Mouse (Mus musculus) heart, embryonic 11.5 days (tissue): ENCODE results near the gene Immp2l. TPM values are rescaled to one million over a fixed set of nuclear protein-coding genes. Genes with fewer than 3 reads are reported as not detected.

Experiments used
- ATAC-seq: fragments of 200-750 bp; cut with Nextera tagmentation; replicated peaks from 2 replicates; pipeline ENCODE4 v1.8.0; 2017; ENCODE audit warnings: moderate library complexity; ENCODE audit not compliant: insufficient number of reproducible peaks, low FRiP score, low TSS enrichment
- H3K27ac ChIP-seq: fragments of 300-500 bp; sonication (generic); 2 replicates; pipeline ENCODE4 v1.5.1; 2014; ENCODE audit warnings: mild to moderate bottlenecking, low read depth, low read length
- H3K27me3 ChIP-seq: fragments of 300-500 bp; sonication (generic); 2 replicates; pipeline ENCODE4 v1.6.1; 2014; ENCODE audit warnings: mild to moderate bottlenecking, low read length, mixed read lengths; ENCODE audit not compliant: control insufficient read depth, insufficient read depth
- H3K36me3 ChIP-seq: fragments of 300-500 bp; sonication (generic); 2 replicates; pipeline ENCODE4 v1.6.1; 2014; ENCODE audit warnings: mild to moderate bottlenecking, low read length, moderate library complexity, mixed read lengths; ENCODE audit not compliant: control insufficient read depth, insufficient read depth
- H3K4me1 ChIP-seq: fragments of 300-500 bp; sonication (generic); 2 replicates; pipeline ENCODE4 v1.6.1; 2014; ENCODE audit warnings: low read length; ENCODE audit not compliant: control insufficient read depth, insufficient read depth
- H3K4me2 ChIP-seq: fragments of 300-500 bp; sonication (generic); 2 replicates; pipeline ENCODE4 v1.6.1; 2014; ENCODE audit warnings: mild to moderate bottlenecking, moderate library complexity
- H3K4me3 ChIP-seq: fragments of 300-500 bp; sonication (generic); 2 replicates; pipeline ENCODE4 v1.5.1; 2014; ENCODE audit warnings: low read depth, low read length
- H3K9ac ChIP-seq: fragments of 300-500 bp; sonication (generic); 2 replicates; pipeline ENCODE4 v1.6.1; 2014; ENCODE audit warnings: mild to moderate bottlenecking, low read depth, low read length, moderate library complexity
- H3K9me3 ChIP-seq: fragments of 300-500 bp; sonication (generic); replicated peaks from 2 replicates; pipeline ENCODE4 v1.6.1; 2016; ENCODE audit warnings: low read length; ENCODE audit not compliant: control insufficient read depth
- WGBS: fragments of 180-500 bp; shearing (Covaris S2); extraction: QIAGEN DNeasy Blood & Tissue Kit; methylation state at CpG from one replicate; pipeline ENCODE4 v1.1.7; 2014; ENCODE audit not compliant: insufficient replicate concordance; 5-methylcytosine and 5-hydroxymethylcytosine counted together
- polyA plus RNA-seq: library from polyadenylated mRNA; unstranded; fragments of >200 nt; fragmentation: Nextera tagmentation; extraction: Ambion mirVana; gene quantifications from 2 replicates; pipeline ENCODE4 v1.2.1, GENCODE M21; 2014

The Immp2l gene
- polyA plus RNA-seq, 1 experiment from 2014 or later, result 8.2 TPM

DNA sequence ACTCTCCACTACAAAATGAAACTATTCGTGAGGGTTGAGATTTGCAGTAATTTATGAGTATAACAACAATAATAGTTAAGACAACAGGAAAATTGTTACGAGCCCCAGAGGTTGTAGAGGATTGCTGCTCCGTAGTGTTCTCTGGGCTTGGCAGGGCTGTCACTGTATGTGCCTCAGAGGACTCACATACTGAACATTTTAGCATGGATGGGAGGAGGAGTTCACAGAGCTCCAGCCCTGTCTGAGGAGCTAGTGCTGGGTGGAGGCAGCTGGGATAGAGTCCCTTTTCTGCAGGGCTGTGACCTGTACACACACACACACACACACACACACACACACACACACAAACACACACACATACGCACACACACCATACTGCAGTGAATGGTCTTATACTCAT lies 504.5 kb downstream of the Immp2l start:
- Histone ChIP-seq H3K9me3 (no peaks in the 10 kb centered on the region), H3K4me1 (no peaks in the 10 kb centered on the region), H3K9ac (no peak overlapping the region), H3K27me3 (no peaks in the 10 kb centered on the region), H3K4me3 (no peak overlapping the region), H3K27ac (no peak overlapping the region), H3K4me2 (no peak overlapping the region), H3K36me3 (no peaks in the 10 kb centered on the region)
- ATAC-seq, result no peak
- WGBS, result 83% methylated on average over 4 of the region's 4 CpGs

DNA sequence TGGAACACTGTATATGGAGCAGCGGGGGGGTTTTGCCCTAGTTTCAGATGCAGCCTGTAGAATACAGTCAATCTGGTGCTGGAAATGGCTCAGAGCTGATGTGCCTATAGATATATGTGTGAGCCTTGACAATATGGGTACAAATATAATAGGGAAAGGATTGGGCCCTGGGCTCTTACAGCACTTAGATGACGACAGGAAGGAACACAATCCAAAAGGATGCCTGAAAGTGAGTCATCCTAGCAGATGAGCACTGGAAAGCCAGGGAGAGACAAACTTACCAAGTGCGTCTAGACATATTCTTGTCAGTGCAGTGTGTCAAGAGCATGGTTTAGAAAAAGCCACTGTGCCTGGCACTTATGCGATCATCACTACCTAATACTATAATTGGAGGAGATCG lies 516.1 kb downstream of the Immp2l start:
- no peaks in the 10 kb centered on the region for H3K4me1 ChIP-seq
- ATAC-seq, result no peak
- H3K27me3 ChIP-seq, result no peaks in the 10 kb centered on the region
- H3K36me3 ChIP-seq, result no peaks in the 10 kb centered on the region
- H3K27ac ChIP-seq, result no peak overlapping the region
- H3K4me2 ChIP-seq, result no peak overlapping the region
- no peak overlapping the region for H3K9ac ChIP-seq
- no peaks in the 10 kb centered on the region for H3K9me3 ChIP-seq
- WGBS, result 80% methylated on average over 5 of the region's 5 CpGs
- no peak overlapping the region for H3K4me3 ChIP-seq

DNA sequence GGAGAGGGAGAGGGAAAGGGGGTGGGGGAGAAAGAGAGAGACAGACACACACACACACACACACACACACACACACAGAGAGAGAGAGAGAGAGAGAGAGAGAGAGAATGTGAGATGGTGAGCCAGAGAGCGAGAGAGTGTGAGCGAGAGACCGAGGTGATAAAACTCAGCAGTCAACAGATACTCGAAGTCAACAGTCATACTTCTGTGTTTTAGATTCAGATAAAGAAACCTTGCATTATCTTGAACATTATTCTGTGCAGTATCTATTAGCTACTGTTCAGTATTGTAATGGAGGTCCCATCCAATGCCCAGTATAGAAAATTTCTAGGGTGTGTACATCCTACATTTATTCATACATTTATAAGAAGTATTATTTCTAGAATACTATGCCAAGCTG lies 527.7 kb downstream of the Immp2l start:
- WGBS, result 50% methylated on average over 4 of the region's 4 CpGs
- H3K27me3 ChIP-seq, result no peaks in the 10 kb centered on the region
- peaks cover 2% of the 10 kb centered on the region; the same call in 1 of the 2 replicates for H3K4me1 ChIP-seq
- no peak overlapping the region for H3K27ac ChIP-seq
- no peaks in the 10 kb centered on the region for H3K9me3 ChIP-seq
- no peak overlapping the region for H3K4me3 ChIP-seq
- H3K4me2 ChIP-seq, result no peak overlapping the region
- no peaks in the 10 kb centered on the region for H3K36me3 ChIP-seq
- no peak overlapping the region for H3K9ac ChIP-seq
- no peak for ATAC-seq

DNA sequence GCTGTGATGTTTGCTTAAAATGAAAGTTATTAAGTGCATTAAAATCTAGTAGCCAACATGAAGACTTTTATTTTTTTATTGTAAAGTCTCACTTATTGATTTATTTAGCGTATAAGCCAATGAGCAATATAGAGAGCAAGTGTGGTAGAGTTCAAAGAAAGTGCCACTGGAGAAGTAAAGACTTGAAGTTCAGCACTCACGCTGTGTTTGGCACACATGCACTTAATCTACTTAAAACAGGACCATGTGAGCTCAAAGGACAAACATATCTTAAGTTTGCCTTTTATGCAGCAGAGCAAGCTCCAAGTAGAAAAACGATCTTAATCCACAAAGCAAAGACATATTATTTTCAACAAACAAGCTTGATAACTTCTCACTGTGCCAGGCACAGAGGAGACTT lies 533.9 kb downstream of the Immp2l start:
- Histone ChIP-seq H3K36me3 (no peaks in the 10 kb centered on the region), H3K4me3 (no peak overlapping the region), H3K27me3 (no peaks in the 10 kb centered on the region), H3K4me2 (no peak overlapping the region), H3K4me1 (peaks cover 5% of the 10 kb centered on the region; the same call in 1 of the 2 replicates), H3K9me3 (no peaks in the 10 kb centered on the region), H3K27ac (no peak overlapping the region), H3K9ac (no peak overlapping the region)
- no peak for ATAC-seq
- WGBS, result 60% methylated on average over 3 of the region's 3 CpGs

DNA sequence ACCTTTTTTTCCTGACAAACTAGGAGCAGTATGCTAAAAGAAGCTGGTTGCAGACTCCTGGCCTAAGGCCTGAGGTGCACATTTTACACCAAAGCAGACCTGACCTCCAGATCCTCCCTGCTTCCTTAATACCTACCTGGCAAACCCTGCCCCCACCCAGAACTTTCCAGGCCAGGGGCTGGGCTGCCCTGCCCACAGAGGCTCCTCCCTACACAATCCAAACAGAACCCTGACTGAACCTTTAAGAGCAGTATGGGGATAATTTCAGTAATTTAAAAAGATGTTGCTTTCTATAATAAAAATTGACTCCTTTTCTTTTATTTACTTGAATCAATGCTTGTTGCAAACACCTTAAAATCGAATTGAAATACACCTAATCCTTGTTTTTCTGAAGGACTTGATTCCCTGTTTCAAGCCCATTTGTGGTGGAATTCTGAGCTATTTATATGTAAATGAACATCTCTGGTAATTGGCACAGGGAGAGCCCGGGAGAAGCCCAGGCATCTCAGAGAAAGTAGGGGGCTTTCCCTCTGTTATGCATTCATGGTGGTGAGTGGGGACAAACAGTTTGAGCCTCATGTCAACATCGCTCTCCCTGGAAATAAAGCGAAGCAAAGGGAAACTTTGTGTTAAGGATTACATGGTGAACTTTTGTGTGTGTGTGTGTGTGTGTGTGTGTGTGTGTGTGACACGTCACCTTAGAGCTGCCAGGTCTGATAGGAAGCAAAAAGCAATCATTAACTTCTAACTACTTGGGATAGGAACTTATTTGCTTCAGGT lies 535.3 kb downstream of the Immp2l start:
- Histone ChIP-seq H3K4me3 (no peak overlapping the region), H3K4me1 (peaks cover 5% of the 10 kb centered on the region; the same call in 1 of the 2 replicates), H3K27me3 (no peaks in the 10 kb centered on the region), H3K9ac (no peak overlapping the region), H3K4me2 (no peak overlapping the region), H3K36me3 (no peaks in the 10 kb centered on the region), H3K27ac (no peak overlapping the region), H3K9me3 (no peaks in the 10 kb centered on the region)
- 45% methylated on average over 5 of the region's 5 CpGs for WGBS
- ATAC-seq, result no peak

DNA sequence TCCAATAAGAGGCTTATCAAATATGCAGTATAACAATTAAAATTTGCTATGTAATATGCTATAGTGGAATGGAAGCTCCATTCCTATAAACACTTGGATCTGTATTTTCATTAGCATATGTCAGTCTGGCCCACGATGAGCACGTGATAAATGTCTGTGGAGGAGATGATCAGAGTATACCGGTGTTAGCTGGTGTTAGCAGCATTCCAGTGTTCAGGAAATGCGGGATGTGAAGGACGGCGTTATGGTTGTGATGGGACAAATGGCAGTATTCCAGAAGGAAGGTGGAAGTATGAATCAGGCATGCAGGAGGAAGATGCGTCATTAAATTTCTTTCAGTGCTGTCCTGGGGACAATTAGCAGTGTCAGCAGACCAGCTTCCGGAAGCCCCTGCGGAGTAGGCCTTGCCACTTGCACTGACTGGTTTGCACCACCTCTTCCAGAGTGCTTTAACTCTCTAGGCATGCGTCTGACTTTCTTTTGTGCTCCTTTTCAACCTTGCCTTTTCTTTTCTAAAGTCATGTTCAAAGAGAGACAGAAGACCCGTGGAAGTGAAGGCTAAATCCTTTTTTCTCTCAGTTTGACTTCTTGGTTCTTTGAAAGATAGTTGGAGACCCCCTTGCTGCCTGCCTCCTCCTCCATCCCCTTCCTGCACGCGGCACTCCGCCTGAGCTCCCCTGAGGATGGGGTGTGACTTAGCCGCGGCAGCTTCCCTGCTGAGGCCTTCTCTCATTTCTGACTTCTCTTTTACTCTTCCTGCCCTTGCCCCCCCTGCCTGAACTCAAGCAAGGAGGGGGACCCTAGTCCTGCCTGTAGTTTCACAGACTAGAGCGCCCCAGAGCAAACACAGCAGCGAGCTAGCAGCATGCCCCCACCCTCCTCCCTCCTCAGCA lies 541.9 kb downstream of the Immp2l start:
- Histone ChIP-seq H3K4me1 (no peaks in the 10 kb centered on the region), H3K27me3 (no peaks in the 10 kb centered on the region), H3K4me2 (peak overlapping the region; percentile 52), H3K36me3 (no peaks in the 10 kb centered on the region), H3K4me3 (no peak overlapping the region), H3K9me3 (no peaks in the 10 kb centered on the region), H3K9ac (peak overlapping the region; percentile 62; the same call in 1 of the 2 replicates), H3K27ac (0 out of 2 replicates have a peak overlapping the region, but pooled peaks have one; percentile 15)
- WGBS, result 15% methylated on average over 18 of the region's 18 CpGs
- peak; percentile 59; the same call in 1 of the 2 replicates for ATAC-seq

DNA sequence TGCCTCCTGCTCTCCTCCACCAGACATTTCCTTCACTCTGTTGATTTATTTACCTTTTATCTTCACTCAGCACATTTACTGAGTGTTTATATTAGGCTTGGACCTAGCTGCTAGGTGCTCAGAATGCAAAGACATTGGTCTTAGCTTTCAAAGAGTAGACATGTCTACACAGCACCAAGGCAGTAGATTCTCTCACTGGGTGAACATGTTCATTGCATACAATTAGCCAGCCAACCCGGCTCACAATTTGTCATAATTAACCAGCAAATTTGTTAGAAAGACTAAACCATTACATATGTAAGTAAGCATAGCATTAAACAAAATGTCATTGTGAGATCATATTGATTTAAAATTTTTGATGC lies 542.5 kb downstream of the Immp2l start:
- H3K4me2 ChIP-seq, result peak overlapping the region; percentile 52
- no peaks in the 10 kb centered on the region for H3K4me1 ChIP-seq
- WGBS, result 33% methylated on average over 1 of the region's 1 CpGs
- no peaks in the 10 kb centered on the region for H3K27me3 ChIP-seq
- peak overlapping the region; percentile 62; the same call in 1 of the 2 replicates for H3K9ac ChIP-seq
- no peak overlapping the region for H3K4me3 ChIP-seq
- H3K36me3 ChIP-seq, result no peaks in the 10 kb centered on the region
- peak; percentile 49; the same call in 1 of the 2 replicates for ATAC-seq
- H3K27ac ChIP-seq, result 0 out of 2 replicates have a peak overlapping the region, but pooled peaks have one; percentile 15
- no peaks in the 10 kb centered on the region for H3K9me3 ChIP-seq

DNA sequence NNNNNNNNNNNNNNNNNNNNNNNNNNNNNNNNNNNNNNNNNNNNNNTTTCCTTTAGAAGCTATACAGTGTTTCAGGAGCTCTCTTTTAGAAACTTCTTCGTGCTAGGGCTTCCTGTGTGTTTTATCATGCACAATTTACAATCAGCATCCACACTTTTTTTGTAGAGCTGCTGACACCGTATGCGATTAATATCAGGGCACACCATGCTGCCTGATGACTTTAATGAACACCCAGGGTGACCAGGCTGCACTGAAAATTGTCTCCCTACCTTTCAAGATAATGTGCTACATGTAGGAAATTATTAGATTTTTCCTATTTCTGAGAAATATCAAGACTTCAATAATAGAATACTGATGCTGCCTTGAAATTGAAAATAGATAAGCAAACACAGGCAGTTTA lies 549.9 kb downstream of the Immp2l start:
- no peak overlapping the region for H3K27ac ChIP-seq
- H3K27me3 ChIP-seq, result no peaks in the 10 kb centered on the region
- WGBS, result 52% methylated on average over 3 of the region's 3 CpGs
- H3K9ac ChIP-seq, result no peak overlapping the region
- no peak for ATAC-seq
- no peak overlapping the region for H3K4me2 ChIP-seq
- H3K4me1 ChIP-seq, result no peaks in the 10 kb centered on the region
- no peaks in the 10 kb centered on the region for H3K9me3 ChIP-seq
- H3K4me3 ChIP-seq, result no peak overlapping the region
- H3K36me3 ChIP-seq, result no peaks in the 10 kb centered on the region
